Mouse (Mus musculus): ENCODE data around the gene Slc25a48.

Gene Slc25a48

DNA sequence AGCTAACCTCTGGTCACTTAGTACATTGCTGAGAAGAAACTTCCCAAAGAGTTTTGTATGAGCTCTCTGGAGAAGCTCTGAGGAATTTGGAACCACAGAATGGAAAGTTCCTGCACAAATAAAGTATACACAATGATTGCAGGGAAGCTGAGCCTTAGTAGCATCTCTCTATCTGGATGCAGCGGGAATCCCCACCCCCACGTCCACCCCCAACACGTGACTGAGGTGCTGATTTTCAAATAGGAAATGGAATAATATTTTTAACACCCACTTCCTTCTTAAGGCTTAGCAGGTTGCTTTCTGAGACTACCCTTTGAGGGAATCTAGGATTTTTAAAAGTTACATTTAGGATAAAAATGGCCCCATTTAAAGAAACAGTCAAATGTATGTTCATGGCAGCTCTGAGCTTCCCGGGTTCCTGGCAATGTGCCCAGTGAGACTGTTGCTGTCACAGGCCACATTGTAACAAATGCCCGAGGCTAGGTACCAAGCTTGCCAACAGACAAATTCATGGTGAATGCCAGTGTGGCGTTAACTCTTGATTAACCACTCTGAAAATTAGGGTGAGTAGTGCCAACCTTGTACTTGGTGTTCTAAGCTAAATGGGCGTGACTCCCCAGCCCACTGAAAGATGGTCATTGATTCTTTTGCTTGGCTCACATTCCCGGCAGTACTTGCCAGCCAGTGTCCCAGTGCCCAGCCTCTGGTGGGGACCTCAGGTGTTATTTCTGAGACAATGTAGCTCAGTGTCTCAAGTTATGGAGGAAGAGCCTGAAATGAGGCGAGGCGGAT, 11.3 kb downstream of the Slc25a48 start:
- DNase-seq (ENCODE audit: low spot score), result peak; percentile 68

DNA sequence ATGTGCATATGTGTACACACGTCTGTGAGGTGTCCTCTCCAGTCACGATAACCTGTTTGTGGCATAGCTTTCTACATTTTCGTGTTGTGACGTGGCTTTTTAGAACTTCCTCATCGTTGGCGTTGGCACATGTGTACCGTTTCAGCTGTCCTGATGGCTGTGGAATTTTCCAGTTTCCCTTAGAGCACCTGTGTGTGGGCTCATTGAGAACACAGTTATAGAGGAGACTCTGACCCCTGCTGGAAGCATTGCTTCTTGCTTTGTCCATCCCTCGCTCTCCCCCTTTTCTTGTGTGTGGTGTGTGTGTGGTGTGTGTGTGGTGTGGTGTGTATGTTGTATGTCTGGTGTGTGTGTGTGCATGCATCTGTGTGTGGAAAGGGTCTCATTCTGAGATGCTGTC, 11.9 kb downstream of the Slc25a48 start:
- no peak for DNase-seq (ENCODE audit: low spot score)

DNA sequence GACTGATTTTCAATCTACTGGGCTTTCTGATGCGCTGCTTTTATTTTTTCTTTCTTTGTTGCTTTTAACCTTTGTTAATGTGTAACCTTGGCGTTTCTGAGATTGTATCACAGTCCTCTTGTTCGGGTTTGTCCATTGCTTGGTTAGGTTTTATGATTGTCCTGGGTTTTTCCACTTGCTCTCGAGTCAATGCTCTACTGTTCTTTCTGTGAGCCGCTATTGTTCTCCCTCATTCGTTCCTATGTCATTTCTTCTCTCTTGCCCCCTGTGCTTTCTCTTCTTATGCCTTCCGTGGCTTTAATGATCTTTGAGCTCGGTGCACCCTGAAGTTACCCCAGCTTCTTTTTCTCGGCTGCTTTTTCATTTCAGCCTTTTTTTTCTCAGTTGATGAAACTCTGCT, 19.8 kb downstream of the Slc25a48 start:
- DNase-seq (ENCODE audit: low spot score), result no peak

DNA sequence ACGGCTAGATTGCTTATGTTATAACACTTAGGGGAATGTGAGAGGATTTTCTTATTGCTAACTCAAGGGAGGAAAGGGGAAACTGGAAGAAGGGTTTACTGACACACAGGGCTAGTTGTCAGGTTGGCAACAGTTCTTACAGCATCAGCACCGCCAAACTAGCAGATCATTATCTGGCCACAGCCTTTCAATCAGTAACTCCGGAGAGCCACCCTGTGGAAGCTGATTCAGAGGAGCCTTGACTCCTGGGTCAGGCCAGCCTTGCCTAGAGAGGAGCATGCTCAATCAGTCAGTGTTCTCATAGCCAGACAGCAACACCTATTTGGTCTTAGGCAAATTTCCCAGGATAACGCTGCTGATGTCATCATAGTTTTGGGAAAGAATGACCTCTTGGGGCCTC, 23.3 kb downstream of the Slc25a48 start:
- no peak for DNase-seq (ENCODE audit: low spot score)

DNA sequence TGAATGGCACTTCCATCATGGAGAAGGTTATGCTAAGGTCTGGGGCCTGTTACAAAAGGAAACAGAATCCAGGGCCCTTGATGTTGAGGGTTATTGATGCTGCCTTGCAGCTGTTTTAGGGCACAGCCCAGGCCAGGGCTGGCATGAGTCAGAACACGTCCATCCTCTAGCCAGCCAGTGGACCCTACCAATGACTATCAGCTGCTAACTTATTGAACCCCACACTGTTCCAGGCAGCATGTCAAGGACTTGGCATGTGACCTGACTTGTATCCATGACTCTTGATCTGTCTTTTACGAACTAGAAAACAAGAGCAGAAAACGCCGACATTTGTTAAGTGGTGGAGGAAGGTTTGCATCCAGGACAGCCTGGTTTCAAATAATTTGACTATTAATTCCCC, 24.6 kb downstream of the Slc25a48 start:
- DNase-seq (ENCODE audit: low spot score), result no peak

DNA sequence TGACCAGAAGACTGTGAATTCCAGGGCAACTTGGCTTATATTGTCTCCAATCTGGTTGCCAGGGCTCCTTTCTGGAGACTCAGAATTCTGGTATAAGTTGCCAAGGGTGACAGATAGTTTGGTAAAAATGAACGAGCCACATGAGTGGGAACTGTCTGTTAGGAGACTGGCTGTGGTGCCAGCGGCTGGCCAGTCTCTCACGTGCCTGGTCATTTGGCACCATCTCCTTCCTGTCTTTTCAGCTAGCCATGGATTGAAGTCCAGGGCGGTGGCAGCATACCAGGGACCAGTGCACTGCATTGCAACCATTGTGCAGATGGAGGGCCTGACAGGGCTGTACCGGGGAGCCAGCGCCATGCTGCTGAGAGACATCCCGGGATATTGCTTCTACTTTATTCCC, 25.1 kb downstream of the Slc25a48 start:
- no peak for DNase-seq (ENCODE audit: low spot score)

DNA sequence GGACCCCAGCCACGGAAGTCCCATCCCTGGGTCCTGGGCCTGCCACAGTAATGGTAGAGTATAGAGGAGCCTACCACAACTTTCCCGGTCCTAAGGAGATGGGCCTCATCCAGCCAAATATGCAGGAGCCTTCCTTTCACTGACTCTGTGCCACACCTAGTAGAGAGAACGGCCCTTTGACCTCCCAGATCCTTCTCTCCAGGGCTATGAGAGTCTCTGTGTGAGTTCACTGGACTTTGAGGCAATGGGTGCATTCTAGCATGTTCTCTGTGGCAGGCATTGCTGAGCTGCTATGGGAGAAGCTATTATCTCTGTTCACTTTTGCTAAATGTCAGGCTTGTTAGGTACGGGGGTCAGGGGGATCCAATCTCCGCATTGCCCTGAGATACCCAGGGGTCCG, 25.6 kb downstream of the Slc25a48 start:
- no peak for DNase-seq (ENCODE audit: low spot score)

DNA sequence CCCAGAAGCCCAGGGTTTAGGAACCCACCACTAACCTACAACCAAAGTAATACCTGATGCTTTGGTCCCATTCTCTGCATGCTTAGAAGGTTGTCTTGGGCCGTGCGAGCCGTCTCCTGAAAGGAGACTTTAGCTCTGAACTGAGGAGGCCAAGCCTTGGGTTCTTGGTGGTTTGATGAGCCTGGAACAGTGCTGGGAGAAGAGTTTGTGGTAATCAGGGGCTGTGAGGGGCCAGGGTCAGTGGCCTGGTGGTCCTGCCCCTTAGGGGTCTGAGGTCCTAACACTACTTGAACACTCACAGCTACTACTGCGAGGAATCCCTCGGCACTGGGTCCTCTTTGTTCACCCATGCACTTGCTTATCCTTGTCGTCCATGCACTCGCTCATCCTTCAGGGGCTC, 29.6 kb downstream of the Slc25a48 start:
- DNase-seq (ENCODE audit: low spot score), result no peak

DNA sequence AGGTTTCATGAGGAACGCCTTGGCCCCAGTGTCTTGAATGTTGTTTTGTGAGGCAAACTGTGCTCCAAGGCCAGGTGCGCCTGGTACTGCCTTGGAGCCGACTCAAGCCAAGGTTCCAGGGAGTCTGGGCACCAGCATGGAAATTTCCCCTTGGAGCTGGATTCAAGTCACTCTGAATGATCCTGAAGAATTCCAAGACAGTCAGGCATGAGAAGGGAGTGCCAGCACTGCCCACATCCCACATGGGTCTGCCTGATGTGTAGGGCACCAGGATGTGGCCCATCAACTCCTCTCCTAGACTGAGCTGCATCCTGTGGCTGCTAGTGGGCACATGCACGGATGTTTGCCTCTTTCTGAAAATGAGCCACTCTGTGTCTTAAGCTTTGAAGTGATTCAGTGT, 30.4 kb downstream of the Slc25a48 start:
- DNase-seq (ENCODE audit: low spot score), result no peak

DNA sequence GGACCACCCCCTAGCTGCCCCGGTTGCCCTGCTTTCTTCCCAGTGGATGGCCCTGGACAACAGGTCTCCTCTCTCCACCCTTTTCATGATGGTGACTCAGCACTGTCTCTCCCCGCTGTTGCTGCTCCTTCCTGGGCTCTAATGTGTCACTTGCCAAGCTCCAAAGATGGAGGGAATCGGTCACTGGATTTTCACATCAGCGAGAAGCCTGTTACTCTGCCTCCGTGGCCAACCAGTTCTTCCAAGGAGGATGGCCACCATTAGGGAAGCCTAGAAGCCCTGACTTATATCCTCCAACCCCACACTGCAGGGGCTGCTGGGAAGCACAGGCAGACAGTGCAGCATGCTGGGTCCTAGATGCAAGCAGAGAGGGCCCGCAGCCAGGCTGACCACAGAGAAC, 33.1 kb downstream of the Slc25a48 start:
- no peak for DNase-seq (ENCODE audit: low spot score)

DNA sequence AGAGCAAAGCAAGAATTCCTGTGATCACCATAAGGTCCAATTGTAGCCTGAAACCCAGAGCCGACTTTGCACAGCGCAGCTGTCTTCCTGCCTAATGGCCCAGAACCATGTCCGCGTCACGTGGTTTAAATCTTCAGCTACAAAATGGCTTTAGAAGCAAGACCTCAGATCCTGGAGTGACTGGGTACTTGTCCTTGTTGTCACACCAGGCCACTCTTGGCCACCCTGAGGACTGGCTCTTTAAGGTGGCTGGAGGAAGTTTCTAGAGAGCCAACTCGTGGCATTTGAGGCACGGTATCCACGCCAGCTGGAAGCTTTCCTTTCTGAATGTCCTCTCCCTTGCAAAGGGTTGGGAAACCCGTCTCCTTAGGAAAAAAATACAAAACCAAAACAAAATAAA, 33.8 kb downstream of the Slc25a48 start:
- DNase-seq (ENCODE audit: low spot score), result no peak

DNA sequence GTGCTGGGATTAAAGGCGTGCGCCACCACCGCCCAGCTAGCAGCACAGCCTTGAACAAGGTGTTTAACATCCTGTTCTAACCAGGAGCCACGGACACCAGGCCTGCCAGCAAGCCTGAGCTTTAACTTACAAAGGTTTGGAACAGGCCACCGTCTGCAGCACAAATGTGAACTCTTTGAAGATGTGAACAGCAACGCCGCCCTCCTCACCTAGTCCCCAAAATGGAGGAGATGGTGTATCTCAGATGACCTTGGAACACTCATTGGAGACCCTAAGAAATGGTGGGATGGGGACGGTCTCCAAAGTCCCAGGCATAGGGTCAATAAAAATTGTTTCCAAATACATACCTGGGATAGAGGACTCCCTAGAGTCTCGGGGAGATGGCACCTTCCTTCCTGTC, 34.5 kb downstream of the Slc25a48 start:
- DNase-seq (ENCODE audit: low spot score), result no peak

DNA sequence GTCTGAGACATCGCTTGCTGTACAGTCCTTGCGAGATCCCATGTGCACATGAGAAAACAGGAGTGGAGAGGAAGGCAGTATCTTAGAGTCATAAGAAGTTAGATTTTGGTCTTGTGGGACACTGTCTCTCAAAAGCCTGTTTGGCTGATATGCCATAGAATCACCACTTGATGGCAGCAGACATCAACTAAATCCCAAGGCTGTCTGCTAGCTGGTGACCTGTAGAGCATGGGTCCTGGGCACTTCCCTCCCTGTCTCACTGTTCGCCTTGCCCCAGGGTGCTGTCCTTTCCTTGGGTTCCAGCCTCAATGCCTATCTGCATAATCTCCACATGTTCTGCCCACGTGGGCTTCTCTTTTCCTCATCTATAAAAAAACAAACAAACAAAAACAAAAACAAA, 37.2 kb downstream of the Slc25a48 start:
- no peak for DNase-seq (ENCODE audit: low spot score)

DNA sequence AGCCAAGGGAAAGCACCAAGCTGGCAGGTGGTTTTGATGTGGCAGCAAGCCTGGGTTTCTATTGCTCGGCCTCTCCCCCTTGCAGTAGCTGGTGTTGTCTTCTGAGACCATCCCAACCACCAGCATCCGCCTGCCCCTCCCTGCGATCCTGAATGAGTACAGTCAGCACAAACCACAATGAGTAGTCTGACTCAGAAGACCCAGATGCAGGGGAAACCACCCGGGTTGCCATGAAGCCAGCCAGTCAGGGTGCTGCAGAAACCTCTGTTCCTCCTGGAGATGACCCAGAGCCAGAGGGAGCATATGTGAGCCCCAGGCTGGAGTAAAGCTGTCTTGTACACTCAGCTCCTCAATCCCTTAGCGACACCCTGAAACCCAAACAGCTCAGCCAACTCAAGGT, 38.6 kb downstream of the Slc25a48 start:
- DNase-seq (ENCODE audit: low spot score), result no peak

DNA sequence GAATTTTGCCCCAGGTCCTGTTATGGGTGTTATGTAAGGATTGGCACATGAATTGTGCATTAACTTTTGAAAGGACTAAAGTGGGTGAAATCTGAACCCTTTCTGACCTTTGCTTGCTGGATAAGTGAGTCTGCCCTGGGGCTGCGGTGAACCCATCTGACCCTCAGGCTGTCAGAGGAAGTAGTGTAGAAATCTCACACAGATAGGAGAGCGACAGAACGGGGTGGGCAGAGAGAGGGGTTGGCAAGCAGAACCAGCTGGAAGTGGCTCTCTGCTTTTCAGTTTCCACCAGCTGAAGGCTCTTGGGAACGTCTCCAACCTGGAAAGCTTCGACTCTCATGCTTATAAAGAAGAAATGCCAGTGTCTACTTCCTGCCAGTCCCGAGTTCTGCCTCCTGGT, 39.1 kb downstream of the Slc25a48 start:
- DNase-seq (ENCODE audit: low spot score), result no peak

DNA sequence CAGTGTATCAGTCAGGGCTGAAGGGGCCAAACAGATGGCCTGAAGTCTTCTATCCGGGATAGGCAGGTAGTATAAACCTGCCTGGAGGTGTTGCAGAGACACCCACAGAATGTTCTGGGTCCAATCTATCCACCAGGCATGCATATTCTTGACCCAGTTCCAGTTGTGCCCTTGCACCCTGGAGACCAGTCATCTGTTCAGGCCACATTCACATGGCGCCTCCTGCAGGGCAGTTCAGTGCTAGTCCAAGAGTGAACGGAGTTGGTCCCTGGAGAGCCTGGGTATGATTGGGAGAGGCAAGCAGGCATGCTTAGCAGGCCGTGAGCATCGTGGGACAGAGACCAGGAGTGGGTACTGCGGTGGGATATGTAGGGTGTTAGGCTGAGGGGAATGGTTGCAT, 39.9 kb downstream of the Slc25a48 start:
- no peak for DNase-seq (ENCODE audit: low spot score)

DNA sequence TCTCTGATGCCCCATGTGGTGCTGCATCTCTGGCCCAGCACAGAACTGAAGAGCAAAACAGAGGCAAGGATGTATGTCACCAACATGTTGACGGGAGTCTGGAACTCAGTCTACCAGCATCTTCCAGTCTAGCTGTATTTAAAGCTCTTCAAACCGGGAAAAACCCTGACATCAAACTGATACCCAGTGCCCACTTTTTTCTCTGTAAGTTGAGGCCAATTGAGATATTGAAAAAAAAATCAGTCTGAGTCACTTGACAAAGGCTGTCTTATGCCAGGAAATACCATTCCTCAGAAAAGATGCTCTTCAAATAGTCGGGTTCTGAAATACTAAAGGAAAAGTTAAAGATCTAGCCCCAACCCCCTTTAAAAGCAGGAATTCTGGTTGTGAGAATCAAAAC, 44.0 kb downstream of the Slc25a48 start, which contains the start of gene Il9:
Gene Il9 (minus strand): TSS at position 101 of the 400 bp plus-strand sequence.
- no peak for DNase-seq (ENCODE audit: low spot score)

DNA sequence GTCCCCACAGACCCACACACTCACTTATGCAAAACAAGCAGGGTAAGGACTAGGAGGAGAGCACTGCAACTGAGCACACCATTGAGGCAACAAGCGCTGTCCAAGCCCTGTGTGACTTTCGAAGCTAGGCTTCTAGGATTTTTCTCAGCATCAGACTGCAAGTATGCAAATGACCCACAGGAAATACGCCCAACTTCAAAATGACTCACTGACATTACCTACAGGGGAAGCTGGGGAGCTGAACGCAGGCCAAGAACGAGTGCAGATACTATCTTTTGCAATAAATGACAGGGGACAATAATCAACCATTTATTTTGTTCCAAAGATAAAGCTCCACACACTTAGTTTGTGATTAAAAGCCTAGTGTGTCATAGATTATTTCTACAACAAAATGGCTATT, 49.9 kb downstream of the Slc25a48 start:
- no peak for DNase-seq (ENCODE audit: low spot score)

DNA sequence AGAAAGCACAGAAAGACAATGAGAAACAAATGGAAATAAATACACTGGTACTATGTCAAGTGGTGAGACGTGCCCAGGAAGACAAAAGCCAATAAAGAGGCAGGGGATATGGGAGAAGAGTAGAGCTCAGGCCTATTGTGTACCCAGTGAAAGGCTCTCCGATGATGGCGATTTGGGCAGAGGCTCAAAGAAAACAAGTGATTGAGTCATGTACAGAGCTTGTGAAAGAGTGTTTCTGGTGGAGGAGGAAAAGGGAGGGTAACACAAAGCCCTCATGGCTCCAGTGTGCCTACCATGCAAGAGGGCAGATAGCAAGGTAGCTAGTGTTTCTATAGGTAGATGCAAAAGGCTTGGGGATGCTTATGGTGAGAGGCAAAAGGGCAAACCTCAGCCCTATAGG, 56.3 kb downstream of the Slc25a48 start:
- DNase-seq (ENCODE audit: low spot score), result no peak

DNA sequence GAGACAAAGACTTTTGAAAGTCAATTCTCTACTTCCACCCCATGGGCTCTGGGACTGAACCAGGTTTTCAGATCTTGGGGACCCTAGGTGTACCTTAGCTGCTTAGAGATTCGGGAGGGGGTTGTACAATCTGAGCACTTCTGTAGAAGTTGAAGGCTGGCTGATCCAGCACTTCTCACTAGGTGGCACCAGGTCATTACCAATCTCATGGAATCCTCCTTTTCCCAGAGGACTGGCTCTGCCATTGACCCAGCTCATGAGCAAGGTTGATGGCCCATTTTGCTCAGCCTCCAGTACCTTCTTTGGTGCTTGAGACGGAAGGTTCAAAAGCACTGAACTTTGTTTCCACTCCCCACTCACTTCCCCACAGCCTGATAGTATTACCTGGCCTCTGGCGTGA, 62.0 kb downstream of the Slc25a48 start:
- DNase-seq (ENCODE audit: low spot score), result no peak

DNA sequence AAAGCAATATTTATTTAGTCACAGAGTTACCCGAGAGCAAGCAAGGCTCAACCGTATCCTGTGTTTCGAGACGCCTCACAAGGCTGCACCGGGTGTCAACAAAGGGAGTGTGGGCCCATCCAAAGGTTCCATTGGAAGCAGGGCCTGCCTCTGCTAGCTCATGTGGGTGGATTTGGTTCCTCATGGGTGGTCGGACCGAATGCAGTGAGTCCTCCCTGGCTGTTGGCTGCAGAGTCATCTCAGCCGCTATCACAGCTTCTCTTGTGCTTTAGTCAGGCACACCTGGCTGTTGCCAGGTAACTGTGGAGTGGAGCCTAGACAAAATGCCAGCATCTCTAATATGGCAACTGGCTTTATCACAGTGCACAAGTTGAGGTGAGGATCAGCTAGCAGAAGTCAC, 62.5 kb downstream of the Slc25a48 start:
- no peak for DNase-seq (ENCODE audit: low spot score)

DNA sequence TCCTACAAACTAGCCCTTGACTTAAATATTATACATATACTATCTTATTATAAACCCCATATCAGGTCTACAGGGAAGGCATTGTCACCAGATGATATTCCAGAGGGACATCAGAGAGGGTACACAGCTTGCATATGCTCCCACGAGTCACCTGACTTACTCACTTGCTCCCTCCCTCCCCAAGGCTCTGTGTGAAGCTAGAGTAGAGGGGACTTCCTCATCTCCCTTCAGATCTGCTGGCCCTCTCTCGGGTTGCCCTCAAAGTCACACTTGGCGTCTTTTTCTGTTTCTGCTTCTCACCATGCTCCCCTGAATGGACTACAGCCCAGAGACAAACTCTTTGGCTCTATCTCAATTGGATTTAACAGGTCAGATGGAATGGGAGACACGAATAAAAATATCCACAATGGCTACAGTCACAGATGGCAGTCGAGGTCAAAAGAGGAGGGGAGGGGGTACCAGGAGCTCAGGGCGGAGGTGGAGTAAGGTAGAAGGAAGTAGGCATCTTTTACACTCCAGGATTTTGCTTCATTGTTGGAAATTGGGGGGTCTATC, 63.8 kb downstream of the Slc25a48 start:
- DNase-seq (ENCODE audit: low spot score), result no peak

DNA sequence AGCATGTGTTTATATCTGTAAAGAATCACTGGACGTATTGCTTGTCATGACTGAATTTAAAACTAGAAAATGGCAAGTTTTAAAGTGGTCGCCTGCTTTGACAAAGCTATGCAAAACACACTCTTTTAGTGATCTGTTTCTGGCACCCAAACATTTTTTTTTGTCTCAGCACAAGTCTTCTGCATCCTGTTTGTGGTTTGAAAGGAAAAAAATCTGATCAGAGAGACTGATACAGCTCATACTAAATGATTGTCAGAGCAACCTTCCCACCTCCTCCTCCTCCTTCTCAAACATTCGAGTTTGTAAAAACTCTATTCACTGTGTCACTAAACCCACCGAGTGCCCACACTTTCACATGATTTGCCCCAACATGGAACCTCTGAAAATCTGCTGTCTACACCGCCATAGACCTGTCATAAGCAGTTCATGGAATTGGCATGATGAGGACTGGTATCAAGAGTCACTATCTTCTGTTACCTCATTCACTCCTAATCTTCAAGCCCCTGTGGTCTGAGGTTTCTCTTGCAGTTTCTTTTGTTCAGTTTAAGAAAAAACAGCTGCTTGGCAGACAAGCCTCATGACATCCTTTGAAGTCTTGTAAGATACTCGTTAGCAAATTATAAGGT, 68.8 kb downstream of the Slc25a48 start:
- DNase-seq (ENCODE audit: low spot score), result no peak

DNA sequence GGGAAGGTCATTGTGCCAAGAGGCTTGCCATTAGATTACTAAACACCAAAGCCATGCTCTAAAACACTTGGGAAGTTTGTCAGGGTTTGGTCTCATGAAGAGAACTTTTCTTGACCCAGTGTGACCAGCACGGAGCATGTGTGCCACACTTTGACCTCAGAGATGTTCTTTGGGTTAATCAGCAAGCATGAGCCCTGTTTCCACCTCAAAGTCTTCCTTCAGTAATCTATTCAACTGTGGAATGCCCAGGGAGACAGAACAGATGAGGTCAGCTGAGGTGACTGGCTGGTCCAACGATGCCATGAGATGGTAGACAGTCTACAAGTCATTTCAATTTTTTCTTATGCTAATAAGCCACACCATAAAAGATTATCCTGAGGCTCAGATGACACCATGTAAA, 71.6 kb downstream of the Slc25a48 start:
- DNase-seq (ENCODE audit: low spot score), result no peak

Measured in testis, postnatal 14 days (tissue).